Mouse (Mus musculus) limb, embryonic 11.5 days (tissue): Measurements from ENCODE around the gene Rin2. TPM values are rescaled to one million over a fixed set of nuclear protein-coding genes. Genes with fewer than 3 reads are reported as not detected.

Experiments
- ATAC-seq: fragments of 200-750 bp; cut with Nextera tagmentation; 2 replicates; pipeline ENCODE4 v1.8.0; 2017; ENCODE audit warnings: low read depth; ENCODE audit not compliant: insufficient number of reproducible peaks, low FRiP score, low TSS enrichment
- DNase-seq: peaks from one replicate; pipeline ENCODE4 v3.0.0-alpha.2; 2015; ENCODE audit warnings: low spot score
- H3K27ac ChIP-seq: fragments of 300-500 bp; sonication (generic); replicated peaks from 2 replicates; pipeline ENCODE4 v1.5.1; 2014; ENCODE audit warnings: low read depth, mild to moderate bottlenecking, low read length
- H3K27me3 ChIP-seq: fragments of 300-500 bp; sonication (generic); 2 replicates; pipeline ENCODE4 v1.6.1; 2014; ENCODE audit warnings: mild to moderate bottlenecking, low read length, mixed read lengths; ENCODE audit not compliant: control insufficient read depth, insufficient read depth
- H3K36me3 ChIP-seq: fragments of 300-500 bp; sonication (generic); 2 replicates; pipeline ENCODE4 v1.6.1; 2014; ENCODE audit warnings: mild to moderate bottlenecking, low read length, moderate library complexity, mixed read lengths; ENCODE audit not compliant: control insufficient read depth, insufficient read depth
- H3K4me1 ChIP-seq: fragments of 300-500 bp; sonication (generic); 2 replicates; pipeline ENCODE4 v1.6.1; 2014; ENCODE audit warnings: low read length, mixed read lengths; ENCODE audit not compliant: control insufficient read depth, insufficient read depth
- H3K4me2 ChIP-seq: fragments of 300-500 bp; sonication (generic); 2 replicates; pipeline ENCODE4 v1.6.1; 2014; ENCODE audit warnings: low read depth, mild to moderate bottlenecking, moderate library complexity; ENCODE audit not compliant: severe bottlenecking
- H3K4me3 ChIP-seq: fragments of 300-500 bp; sonication (generic); 2 replicates; pipeline ENCODE4 v1.5.1; 2014; ENCODE audit warnings: low read depth, low read length
- H3K9ac ChIP-seq: fragments of 300-500 bp; sonication (generic); 2 replicates; pipeline ENCODE4 v1.6.1; 2014; ENCODE audit warnings: mild to moderate bottlenecking, low read length
- H3K9me3 ChIP-seq: fragments of 300-500 bp; sonication (generic); 2 replicates; pipeline ENCODE4 v1.6.1; 2016; ENCODE audit warnings: low read length; ENCODE audit not compliant: control insufficient read depth
- WGBS: fragments of 180-500 bp; shearing (Covaris S2); extraction: QIAGEN DNeasy Blood & Tissue Kit; methylation state at CpG from one replicate; pipeline ENCODE4 v1.1.7; 2014; 5-methylcytosine and 5-hydroxymethylcytosine counted together
- polyA plus RNA-seq: library from polyadenylated mRNA; unstranded; fragments of >200 nt; fragmentation: Nextera tagmentation; extraction: Ambion mirVana; gene quantifications from 2 replicates; pipeline ENCODE4 v1.2.1, GENCODE M21; 2014

Rin2 gene
- polyA plus RNA-seq, 1 experiment from 2014 or later, result 19.9 TPM

GRCm38 (mm10) chr2:145730905-145731304 is 55.9 kb downstream of the Rin2 start:
- Histone ChIP-seq H3K4me1 (no peaks in the 10 kb centered on the region), H3K9ac (no peak overlapping the region), H3K4me2 (no peak overlapping the region), H3K27ac (no peak overlapping the region), H3K36me3 (no peaks in the 10 kb centered on the region), H3K9me3 (no peaks in the 10 kb centered on the region), H3K4me3 (no peak overlapping the region), H3K27me3 (no peaks in the 10 kb centered on the region)
- no peak for ATAC-seq
- no peak for DNase-seq
- WGBS, result 89% methylated on average over 7 of the region's 7 CpGs

DNA sequence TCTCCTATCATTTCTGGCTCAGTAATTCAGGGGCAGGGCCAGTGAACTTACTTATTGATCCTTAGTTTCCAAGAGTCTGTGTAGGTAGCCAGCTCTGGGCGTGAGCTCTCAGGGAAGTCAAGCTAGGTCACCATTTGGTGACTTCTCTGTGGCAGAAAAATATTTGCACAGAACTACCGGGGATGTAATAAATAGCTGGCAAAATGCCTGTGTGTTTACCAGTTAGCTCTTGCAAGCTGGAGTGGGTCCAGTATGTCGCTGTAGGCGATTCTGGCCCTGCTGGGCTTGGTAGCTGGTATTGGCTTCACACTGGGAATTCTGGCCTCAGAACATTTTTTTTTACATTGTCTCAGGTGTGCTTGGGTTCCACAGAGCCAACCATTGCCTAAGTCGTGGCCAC is 60.1 kb downstream of the Rin2 start:
- WGBS, result 88% methylated on average over 5 of the region's 5 CpGs
- no peak for DNase-seq

DNA sequence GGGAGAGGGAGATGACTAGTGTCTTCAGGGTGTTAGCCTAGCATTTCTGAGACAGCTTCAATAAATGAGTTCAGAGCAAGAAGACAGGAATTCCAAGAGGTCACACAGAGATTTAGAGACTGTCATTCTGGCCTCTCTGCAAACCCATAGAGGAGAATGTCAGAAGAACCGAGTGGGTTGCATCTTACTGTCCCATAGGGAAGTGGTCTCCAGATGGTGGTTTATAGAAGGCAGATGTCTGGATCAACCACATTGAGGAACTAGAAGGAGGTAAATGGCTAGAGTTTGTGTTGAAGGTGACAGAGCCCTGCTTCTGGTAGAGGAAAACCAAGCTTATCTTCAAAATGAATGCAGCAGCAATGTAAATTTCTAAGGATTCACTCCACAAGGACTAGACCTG is 61.5 kb downstream of the Rin2 start:
- no peak overlapping the region for H3K9ac ChIP-seq
- H3K4me1 ChIP-seq, result no peaks in the 10 kb centered on the region
- ATAC-seq (no peak), DNase-seq (no peak)
- no peaks in the 10 kb centered on the region for H3K36me3 ChIP-seq
- H3K27ac ChIP-seq, result no peak overlapping the region
- WGBS, result 60% methylated on average over 1 of the region's 1 CpGs
- no peak overlapping the region for H3K4me2 ChIP-seq
- H3K27me3 ChIP-seq, result no peaks in the 10 kb centered on the region
- no peaks in the 10 kb centered on the region for H3K9me3 ChIP-seq
- no peak overlapping the region for H3K4me3 ChIP-seq

More for the DNA sequence above, 60.1 kb downstream of the Rin2 start:
- H3K27ac ChIP-seq, result no peak overlapping the region
- H3K9ac ChIP-seq, result no peak overlapping the region
- H3K4me2 ChIP-seq, result no peak overlapping the region
- H3K4me3 ChIP-seq, result no peak overlapping the region
- H3K36me3 ChIP-seq, result no peaks in the 10 kb centered on the region
- H3K9me3 ChIP-seq, result no peaks in the 10 kb centered on the region
- H3K27me3 ChIP-seq, result no peaks in the 10 kb centered on the region
- no peaks in the 10 kb centered on the region for H3K4me1 ChIP-seq
- ATAC-seq, result no peak

- Histone ChIP-seq H3K9me3 (no peaks in the 10 kb centered on the region), H3K27me3 (no peaks in the 10 kb centered on the region), H3K4me2 (no peak overlapping the region), H3K36me3 (no peaks in the 10 kb centered on the region), H3K27ac (no peak overlapping the region), H3K4me1 (no peaks in the 10 kb centered on the region), H3K4me3 (no peak overlapping the region), H3K9ac (no peak overlapping the region)
- no peak for DNase-seq
- WGBS, result 49% methylated on average over 5 of the region's 5 CpGs
- ATAC-seq, result no peak
Observed at GRCm38 (mm10) chr2:145737196-145737595, 62.2 kb downstream of the Rin2 start.

DNA sequence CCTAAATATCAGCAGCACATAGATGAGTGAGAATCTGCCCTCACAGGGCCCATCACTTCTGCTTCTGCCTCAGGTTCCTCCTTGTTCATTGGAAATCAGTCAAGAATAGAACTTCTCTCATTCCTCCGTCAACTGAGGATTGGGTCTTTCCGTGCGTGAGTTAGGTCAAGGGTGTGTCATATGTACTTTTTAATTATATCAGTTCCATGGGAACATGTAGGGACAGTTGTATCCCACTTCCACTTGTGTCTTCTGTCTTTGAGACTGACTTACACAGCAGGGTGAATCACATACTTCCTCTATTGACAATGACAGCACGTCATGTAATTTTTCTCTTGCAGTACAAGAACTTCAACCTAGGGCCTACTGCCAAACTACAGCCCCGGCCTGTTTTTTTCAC is 65.7 kb downstream of the Rin2 start:
- H3K4me1 ChIP-seq, result no peaks in the 10 kb centered on the region
- no peaks in the 10 kb centered on the region for H3K27me3 ChIP-seq
- 91% methylated on average over 5 of the region's 5 CpGs for WGBS
- no peak overlapping the region for H3K4me3 ChIP-seq
- no peaks in the 10 kb centered on the region for H3K36me3 ChIP-seq
- no peak overlapping the region for H3K9ac ChIP-seq
- ATAC-seq (no peak), DNase-seq (no peak)
- H3K4me2 ChIP-seq, result no peak overlapping the region
- H3K9me3 ChIP-seq, result no peaks in the 10 kb centered on the region
- no peak overlapping the region for H3K27ac ChIP-seq

DNA sequence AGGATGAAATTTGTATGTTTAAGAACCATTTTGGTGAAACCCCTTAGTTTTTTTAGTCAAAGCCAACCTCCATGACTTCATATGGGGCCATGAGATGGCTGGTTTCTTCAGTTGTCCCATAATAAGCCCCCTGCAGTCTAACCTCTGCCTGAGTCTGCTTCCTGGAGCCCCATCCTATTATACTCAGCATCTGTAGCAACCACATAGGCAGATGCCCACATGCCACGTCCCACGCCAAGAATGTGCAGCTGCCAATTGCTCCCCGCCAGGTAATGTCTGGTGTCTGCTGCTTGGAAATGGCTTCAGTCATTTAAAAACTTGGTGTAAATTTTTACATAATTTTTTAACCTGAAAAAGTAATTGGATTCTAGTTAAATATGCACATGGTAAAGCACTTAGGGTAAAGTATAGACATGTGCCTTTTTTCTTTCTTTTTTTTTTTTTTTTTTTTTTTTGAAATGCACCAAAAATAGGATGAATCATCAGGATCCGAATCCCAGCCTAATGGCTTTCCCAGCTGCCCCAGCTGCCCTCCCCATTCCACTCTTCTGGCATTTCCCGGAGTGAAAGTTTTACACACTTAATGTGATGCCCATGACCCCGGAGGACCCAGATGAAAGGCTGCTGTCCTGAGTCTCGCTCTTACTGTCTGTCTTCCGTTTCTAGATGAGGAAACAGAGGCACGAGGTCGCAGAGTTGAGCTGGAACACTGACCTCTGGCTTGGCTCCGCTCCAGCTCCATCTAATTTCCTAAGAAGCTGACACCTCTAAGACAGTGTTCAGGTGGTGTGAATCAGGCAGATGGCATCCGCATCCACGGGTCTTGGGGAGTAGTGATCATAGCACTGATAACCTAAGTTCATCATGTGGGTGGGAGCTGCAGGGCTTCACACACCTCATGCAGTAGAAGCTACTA is 68.0 kb downstream of the Rin2 start:
- ATAC-seq (no peak), DNase-seq (peak; percentile 22)
- Histone ChIP-seq H3K9me3 (no peaks in the 10 kb centered on the region), H3K4me1 (no peaks in the 10 kb centered on the region), H3K27me3 (no peaks in the 10 kb centered on the region), H3K9ac (no peak overlapping the region), H3K4me3 (no peak overlapping the region), H3K4me2 (no peak overlapping the region), H3K36me3 (no peaks in the 10 kb centered on the region), H3K27ac (no peak overlapping the region)
- 49% methylated on average over 13 of the region's 13 CpGs for WGBS

GRCm38 (mm10) chr2:145746406-145746805 is 71.4 kb downstream of the Rin2 start:
- 82% methylated on average over 1 of the region's 1 CpGs for WGBS
- ATAC-seq, result no peak
- Histone ChIP-seq H3K4me2 (no peak overlapping the region), H3K4me3 (no peak overlapping the region), H3K36me3 (no peaks in the 10 kb centered on the region), H3K9me3 (no peaks in the 10 kb centered on the region), H3K27ac (no peak overlapping the region), H3K4me1 (no peaks in the 10 kb centered on the region), H3K9ac (no peak overlapping the region), H3K27me3 (no peaks in the 10 kb centered on the region)
- DNase-seq, result no peak

DNA sequence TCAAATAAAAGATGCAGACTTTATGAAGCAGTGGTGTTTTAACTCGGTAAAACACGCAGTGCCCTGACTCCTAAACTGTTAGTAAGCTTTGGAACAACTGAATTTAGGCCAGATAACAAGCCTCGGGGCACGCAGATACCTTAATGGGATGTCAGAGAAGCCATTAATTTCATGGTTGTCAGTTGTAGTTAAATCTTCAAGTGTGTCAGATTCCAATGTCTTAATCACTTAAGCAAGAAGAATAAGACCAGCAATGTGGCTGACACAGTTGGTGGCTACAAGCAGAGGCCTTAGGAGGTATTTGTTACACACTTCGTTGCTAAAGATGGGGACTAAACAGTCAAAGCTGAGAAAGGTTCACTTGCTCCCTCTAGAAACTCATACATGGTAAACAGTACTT is 74.6 kb downstream of the Rin2 start:
- Histone ChIP-seq H3K9ac (no peak overlapping the region), H3K4me3 (no peak overlapping the region), H3K27ac (no peak overlapping the region), H3K36me3 (no peaks in the 10 kb centered on the region), H3K4me2 (no peak overlapping the region), H3K4me1 (no peaks in the 10 kb centered on the region), H3K9me3 (no peaks in the 10 kb centered on the region), H3K27me3 (no peaks in the 10 kb centered on the region)
- 70% methylated on average over 5 of the region's 5 CpGs for WGBS
- ATAC-seq, result no peak
- no peak for DNase-seq

DNA sequence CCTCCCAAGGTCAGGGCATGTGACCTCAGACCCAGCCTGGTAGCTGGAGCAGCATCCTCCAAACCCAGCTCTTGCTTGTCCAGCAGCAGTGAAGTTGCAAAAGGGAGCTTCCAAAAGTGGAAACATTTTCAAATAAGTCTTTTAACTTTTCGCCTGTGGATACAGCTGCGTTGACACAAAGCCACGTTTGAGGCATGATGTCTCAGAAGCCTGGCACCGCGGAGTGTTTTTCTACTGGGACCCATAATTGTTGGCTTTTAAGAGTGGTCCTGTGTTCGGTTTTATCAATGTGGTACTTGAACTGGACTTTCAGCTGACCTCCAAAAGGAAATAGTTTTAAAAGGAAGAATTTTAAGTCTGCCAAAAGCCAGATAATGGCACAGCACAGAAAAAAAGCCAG is 77.6 kb downstream of the Rin2 start:
- Histone ChIP-seq H3K36me3 (no peaks in the 10 kb centered on the region), H3K27ac (no peak overlapping the region)

More for the DNA sequence above, 77.6 kb downstream of the Rin2 start:
- H3K4me2 ChIP-seq, result no peak overlapping the region
- 85% methylated on average over 6 of the region's 6 CpGs for WGBS
- no peaks in the 10 kb centered on the region for H3K4me1 ChIP-seq
- no peak overlapping the region for H3K4me3 ChIP-seq
- ATAC-seq, result no peak
- no peaks in the 10 kb centered on the region for H3K27me3 ChIP-seq
- no peak for DNase-seq
- no peak overlapping the region for H3K9ac ChIP-seq
- no peaks in the 10 kb centered on the region for H3K9me3 ChIP-seq
